Mouse (Mus musculus): ENCODE results near the gene Adam10. TPM values are rescaled to one million over a fixed set of nuclear protein-coding genes. Genes with fewer than 3 reads are reported as not detected.

The Adam10 gene
- 35.8 and 38.3 TPM in 2 replicates for polyA plus RNA-seq (2012; rRNA removed)

GRCm38 (mm10) chr9:70678682-70679131 lies at the start of gene Adam10:
Gene Adam10, plus strand, starts transcription at chr9:70678997.

DNA sequence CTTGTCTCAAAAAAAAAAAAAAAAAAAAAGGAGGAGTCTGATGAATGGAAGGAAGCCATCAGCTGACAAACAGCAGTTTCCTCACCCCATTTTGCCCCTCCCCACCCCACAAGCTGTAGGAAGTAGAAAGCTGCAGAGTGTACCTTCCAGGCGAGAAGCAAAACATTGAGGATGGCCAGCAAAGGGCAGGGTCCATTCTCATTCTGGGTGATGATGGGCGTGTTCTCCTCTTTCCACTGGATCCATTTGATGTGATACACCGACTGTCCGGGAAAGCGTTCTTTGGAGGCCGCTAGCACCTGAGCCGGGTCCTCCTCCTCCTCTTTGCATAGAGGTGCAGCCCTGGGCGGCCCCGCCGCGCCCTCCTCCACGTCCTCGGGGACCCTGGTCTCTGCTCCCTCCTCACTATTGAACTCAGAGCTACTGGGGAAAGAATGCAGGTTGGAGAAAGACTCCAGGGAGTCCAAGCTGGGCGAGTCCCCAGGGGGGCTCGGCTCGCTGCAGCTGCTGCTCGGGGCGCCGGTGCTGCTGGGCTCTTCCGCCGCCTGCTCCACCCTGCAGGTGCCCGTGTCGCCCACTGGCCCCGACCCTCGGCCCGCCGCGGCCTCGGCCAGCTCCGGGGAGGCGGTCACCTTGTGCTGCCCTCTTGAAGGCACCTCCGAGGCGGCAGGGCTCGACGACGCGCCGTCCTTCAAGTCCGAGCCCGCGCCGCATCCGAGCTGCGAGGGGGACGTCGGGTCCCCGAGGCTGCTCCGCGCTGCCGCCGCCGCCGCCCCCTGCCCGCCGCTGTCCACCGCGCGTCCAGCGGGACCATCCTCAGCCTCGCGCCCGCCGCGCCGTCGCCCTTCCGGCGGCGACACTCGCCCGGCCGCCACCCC lies 22.4 kb upstream of the Adam10 start, which contains the start of gene Gm10642:
Gm10642 (plus strand) TSS at position 122 of the 878 bp plus-strand sequence.

DNA sequence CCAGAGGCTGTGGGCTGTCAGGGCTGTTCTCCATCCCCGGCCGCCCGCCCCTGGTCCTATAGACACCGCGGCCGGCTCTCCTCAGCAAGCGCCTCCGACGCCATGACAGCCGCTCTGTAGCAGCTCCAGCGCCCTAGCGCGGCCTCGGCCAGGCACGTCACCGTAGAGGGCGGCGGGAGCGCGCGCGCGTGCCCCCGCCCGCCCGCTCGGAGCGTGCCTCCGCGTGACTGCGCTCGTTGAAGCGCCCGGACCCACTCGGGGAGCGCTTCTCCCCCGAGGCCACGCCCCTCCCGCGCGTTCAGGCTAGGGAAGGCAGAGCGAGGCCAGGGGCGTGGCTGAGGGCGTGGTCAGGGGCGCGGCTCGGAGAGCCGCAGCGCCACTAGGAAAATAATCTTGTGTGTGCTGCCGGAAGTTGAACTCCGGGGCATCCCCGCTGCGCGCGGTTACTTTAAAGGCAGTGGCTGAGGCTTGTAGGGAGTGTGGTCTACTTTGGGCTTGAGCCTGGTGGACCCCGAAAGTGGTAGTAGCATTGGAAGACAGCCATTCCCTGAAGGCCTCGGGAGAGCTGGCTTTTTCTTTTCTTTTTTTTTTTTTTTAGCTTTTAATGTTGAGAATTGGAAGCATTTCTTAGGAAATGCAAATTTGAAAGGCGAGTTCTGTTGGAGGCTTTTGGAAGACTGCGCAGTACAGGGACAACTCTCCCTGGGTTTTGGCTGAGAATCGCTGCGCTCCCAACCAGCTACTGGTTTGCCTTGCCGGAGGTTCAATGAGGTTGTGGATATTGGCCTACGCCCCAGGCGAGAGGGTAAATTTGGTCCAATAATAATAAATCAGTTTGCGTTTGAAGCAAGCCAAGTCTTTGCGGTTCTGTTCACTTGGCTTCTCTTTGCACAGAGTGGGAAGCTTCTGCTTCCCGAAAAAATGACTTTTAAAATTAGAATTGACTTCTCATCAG lies 21.5 kb upstream of the Adam10 start, which contains the start of gene Mindy2:
Mindy2 (minus strand) TSS at position 162 of the 955 bp plus-strand sequence.

Other genes starting within 250 kb of the Adam10 start
- 31.1 and 36.3 TPM in 2 replicates for gene Rnf111, start 175.3 kb upstream of the Adam10 start, polyA plus RNA-seq (2012; rRNA removed)
- 4.8 and 5.3 TPM in 2 replicates for gene Sltm, start 136.2 kb upstream of the Adam10 start, polyA plus RNA-seq (2012; rRNA removed)
- 0.62 and 1.1 TPM in 2 replicates for gene Gm10642, start 22.7 kb upstream of the Adam10 start, polyA plus RNA-seq (2012; rRNA removed)
- gene Mindy2, start 21.8 kb upstream of the Adam10 start, polyA plus RNA-seq (2012; rRNA removed), result 10.8 and 17.8 TPM in 2 replicates